In the genomic region with DNA sequence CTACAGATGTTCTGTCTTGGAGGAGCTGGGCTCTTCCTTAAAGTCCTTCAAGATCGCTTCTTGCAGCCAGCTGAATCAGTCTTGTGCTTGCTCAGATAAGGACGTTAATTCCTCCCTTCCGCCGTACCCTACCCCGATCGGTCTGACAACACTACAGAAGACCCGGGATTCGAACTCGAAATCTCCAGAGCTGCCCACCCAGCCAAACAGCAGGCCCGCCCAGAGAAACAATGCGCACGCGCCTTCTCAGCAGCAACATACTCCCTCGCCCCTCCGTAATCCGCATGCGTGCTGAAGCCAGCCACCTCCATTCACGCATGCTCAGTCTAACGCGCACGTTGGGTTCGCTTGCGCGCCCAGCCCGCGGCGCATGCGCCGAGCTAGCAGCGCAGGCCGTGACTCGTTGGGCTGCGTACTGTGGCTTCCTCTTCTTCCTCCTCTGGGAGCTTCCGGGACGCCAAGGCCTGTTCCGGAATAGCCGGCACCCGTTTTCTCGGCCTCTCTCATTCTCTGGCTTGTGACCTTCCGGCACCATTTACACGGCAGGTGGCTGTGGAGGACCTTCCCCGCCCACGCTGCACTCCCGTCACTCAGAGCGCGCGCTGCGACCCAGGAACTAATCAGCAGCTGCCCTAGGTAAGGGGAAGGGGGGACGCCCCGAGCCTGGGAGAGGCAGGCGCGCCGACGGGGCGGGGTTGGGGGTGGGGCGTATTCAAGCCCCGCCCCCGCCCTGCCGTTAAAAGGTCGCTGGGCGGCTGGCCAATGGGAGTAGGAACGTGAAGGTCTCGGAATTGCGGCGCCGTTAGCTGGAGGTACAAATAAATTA, we compare ENCODE assay signal across 8 mouse cellular contexts. TPM values are rescaled to one million over a fixed set of nuclear protein-coding genes. Genes with fewer than 3 reads are reported as not detected.
DNase-seq lines count a peak whose midpoint lies in the region; ATAC-seq and TF ChIP-seq lines count a peak whose summit lies in the region.

Smg9 (plus strand) TSS at position 364 of the 826 bp plus-strand sequence.

- peak within 1 kb of the TSS; percentile 98 for H3K27ac ChIP-seq in bone marrow, adult 2 months (ENCODE audit: control insufficient read depth, insufficient read depth, low read depth, low read length, poor library complexity)
- peak within 1 kb of the TSS; percentile 97 for H3K27ac ChIP-seq in embryonic facial prominence, embryonic 15.5 days (replicated peaks)
- H3K27ac ChIP-seq in kidney, embryonic 14.5 days (ENCODE audit: low read depth, low read length): peak within 1 kb of the TSS; percentile 96
- peak within 1 kb of the TSS; percentile 98 for H3K27ac ChIP-seq in limb, embryonic 15.5 days

- 0 out of 2 replicates have a peak, but pooled peaks have one; percentile 4 for TF ChIP-seq CTCF in bone marrow, adult 2 months (IDR thresholded peaks at IDR 0.05; ENCODE audit: control insufficient read depth, insufficient read depth, low read length)

- peak; percentile 71 for TF ChIP-seq POLR2A in bone marrow, adult 2 months (IDR thresholded peaks at IDR 0.05; ENCODE audit: borderline replicate concordance, control insufficient read depth, low read depth, low read length)

- DNase-seq in 416B (ENCODE audit: low read depth): peak; percentile 100
- DNase-seq in heart, adult 8-10 months (ENCODE audit: low spot score): peak; percentile 97
- DNase-seq in monocyte, adult 2 months (ENCODE audit: low read depth in 1 of 2, low spot score in 2 of 2): peak; percentile 93
- DNase-seq in spleen, postnatal 36 days (ENCODE audit: low spot score in 2 of 2): peak; percentile 98

- H3K9me3 ChIP-seq in embryonic facial prominence, embryonic 15.5 days (replicated peaks): no peaks in the 10 kb centered on the region
- H3K9me3 ChIP-seq in kidney, embryonic 14.5 days (ENCODE audit: control insufficient read depth, low read length): no peaks in the 10 kb centered on the region
- no peaks in the 10 kb centered on the region for H3K9me3 ChIP-seq in limb, embryonic 15.5 days

- peak within 1 kb of the TSS; percentile 58 for H3K9ac ChIP-seq in embryonic facial prominence, embryonic 15.5 days
- peak within 1 kb of the TSS; percentile 76 for H3K9ac ChIP-seq in kidney, embryonic 14.5 days (ENCODE audit: low read depth, low read length)
- H3K9ac ChIP-seq in limb, embryonic 15.5 days: peak within 1 kb of the TSS; percentile 55

- H3K4me3 ChIP-seq in bone marrow, adult 2 months (replicated peaks; ENCODE audit: control insufficient read depth, low read depth, low read length): peak within 1 kb of the TSS; percentile 80
- H3K4me3 ChIP-seq in embryonic facial prominence, embryonic 15.5 days (replicated peaks): peak within 1 kb of the TSS; percentile 69
- H3K4me3 ChIP-seq in kidney, embryonic 14.5 days (ENCODE audit: low read length): peak within 1 kb of the TSS; percentile 60
- peak within 1 kb of the TSS; percentile 68 for H3K4me3 ChIP-seq in limb, embryonic 15.5 days

- peak within 1 kb of the TSS; percentile 60 for H3K4me2 ChIP-seq in embryonic facial prominence, embryonic 15.5 days (replicated peaks)
- peak within 1 kb of the TSS; percentile 61 for H3K4me2 ChIP-seq in kidney, embryonic 14.5 days (replicated peaks; ENCODE audit: low read depth, low read length)
- H3K4me2 ChIP-seq in limb, embryonic 15.5 days: peak within 1 kb of the TSS; percentile 57

- H3K27me3 ChIP-seq in embryonic facial prominence, embryonic 15.5 days: no peaks in the 10 kb centered on the region
- no peaks in the 10 kb centered on the region for H3K27me3 ChIP-seq in kidney, embryonic 14.5 days (ENCODE audit: control insufficient read depth, insufficient read depth, low read length)
- H3K27me3 ChIP-seq in limb, embryonic 15.5 days: no peaks in the 10 kb centered on the region

- WGBS in bone marrow, adult 2 months: 2% methylated on average over 66 of the region's 66 CpGs
- 3% methylated on average over 66 of the region's 66 CpGs for WGBS in embryonic facial prominence, embryonic 15.5 days
- whole genome bisulfite sequencing in kidney, embryonic 14.5 days: 4% methylated on average over 64 of the region's 66 CpGs
- 3% methylated on average over 66 of the region's 66 CpGs for WGBS in limb, embryonic 15.5 days

- H3K36me3 ChIP-seq in embryonic facial prominence, embryonic 15.5 days: peaks cover 20% of the 10 kb centered on the region
- peaks cover 10% of the 10 kb centered on the region for H3K36me3 ChIP-seq in kidney, embryonic 14.5 days (ENCODE audit: control insufficient read depth, insufficient read depth, low read length)
- peaks cover 11% of the 10 kb centered on the region for H3K36me3 ChIP-seq in limb, embryonic 15.5 days

- peaks cover 12% of the 10 kb centered on the region for H3K4me1 ChIP-seq in bone marrow, adult 2 months (ENCODE audit: control insufficient read depth, insufficient read depth, low read length)
- H3K4me1 ChIP-seq in embryonic facial prominence, embryonic 15.5 days: peaks cover 15% of the 10 kb centered on the region; the same call in 1 of the 2 replicates
- H3K4me1 ChIP-seq in kidney, embryonic 14.5 days (ENCODE audit: control insufficient read depth, insufficient read depth, low read length): 0 out of 2 replicates have a peak, but pooled peaks cover 6% of the 10 kb centered on the region
- peaks cover 13% of the 10 kb centered on the region for H3K4me1 ChIP-seq in limb, embryonic 15.5 days

- ATAC-seq in embryonic facial prominence, embryonic 15.5 days (ENCODE audit: insufficient number of reproducible peaks, low FRiP score, low TSS enrichment, low read depth): peak; percentile 96
- ATAC-seq in kidney, embryonic 14.5 days (ENCODE audit: low FRiP score, low TSS enrichment): peak; percentile 94
- peak; percentile 92 for ATAC-seq in limb, embryonic 15.5 days (ENCODE audit: insufficient number of reproducible peaks, low FRiP score, low TSS enrichment, low read depth)

RNA-seq across cellular contexts. Expression of gene Smg9, which starts in this region (rescaled TPM):
- 32.3 and 59.7 TPM in 2 replicates for polyA plus RNA-seq in bone marrow, adult 2 months (2011; ENCODE audit: insufficient read depth, insufficient read length, low replicate concordance, missing spikeins)
- 24.8 and 27.6 TPM in 2 replicates for polyA plus RNA-seq in embryonic facial prominence, embryonic 15.5 days (2015; fragmentation: Nextera tagmentation; extraction: Ambion mirVana)
- total RNA-seq in heart, adult 8-10 months (2022): 1 to 10 TPM; 5.9 to 8.3 (median 8.0) TPM
- polyA plus RNA-seq in kidney, embryonic 14.5 days (2014; fragmentation: Nextera tagmentation; extraction: Ambion mirVana): 25.0 and 32.3 TPM in 2 replicates
- 23.2 and 23.6 TPM in 2 replicates for polyA plus RNA-seq in limb, embryonic 15.5 days (2015; fragmentation: Nextera tagmentation; extraction: Ambion mirVana)

Comparison
In these comparisons a context has a peak if more than half of its experiments do, and no peak if none do; other contexts are left out.
1. Peak in every context shown above with its lines: DNase-seq, ATAC-seq, H3K4me3 ChIP-seq and H3K27ac ChIP-seq.